In the genomic region with DNA sequence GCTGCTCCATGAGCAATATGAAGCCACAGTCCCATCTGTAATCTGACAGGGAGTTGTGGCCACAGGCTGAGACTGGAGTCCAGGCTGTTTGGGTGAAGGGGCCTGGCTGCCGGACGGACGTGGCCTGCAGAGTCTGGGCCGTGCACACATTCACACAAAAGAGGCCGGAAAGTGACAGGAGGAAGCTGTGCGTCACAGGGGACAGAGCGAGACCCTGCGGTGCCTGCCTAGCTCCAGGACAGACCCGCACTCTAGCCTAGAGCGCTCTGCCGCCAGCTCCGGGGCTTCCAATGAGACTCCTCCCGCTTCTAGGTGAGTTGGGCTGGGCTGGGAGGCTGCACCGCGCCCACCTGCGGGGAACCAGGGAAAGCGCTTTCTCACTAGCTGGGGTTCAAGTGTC, we compare ENCODE assay signal across 8 mouse cellular contexts. TPM values are rescaled to one million over a fixed set of nuclear protein-coding genes. Genes with fewer than 3 reads are reported as not detected.
A peak's percentile ranks its signal among the peaks of the same experiment; 100 is the strongest.
DNase-seq lines count a peak whose midpoint lies in the region; ATAC-seq and TF ChIP-seq lines count a peak whose summit lies in the region.

Adgrl4 (plus strand) TSS at position 195 of the 400 bp plus-strand sequence.

- no peaks in the 10 kb centered on the region for H3K9me3 ChIP-seq in E14TG2a.4 (ENCODE audit: low read length)
- H3K9me3 ChIP-seq in hindbrain, embryonic 13.5 days: no peaks in the 10 kb centered on the region
- H3K9me3 ChIP-seq in stomach, postnatal 0 days (ENCODE audit: control insufficient read depth, low read length): no peaks in the 10 kb centered on the region

- H3K4me1 ChIP-seq in E14TG2a.4 (replicated peaks; ENCODE audit: low read depth, low read length): no peaks in the 10 kb centered on the region; the same call in 1 of the 2 replicates
- H3K4me1 ChIP-seq in hindbrain, embryonic 13.5 days (replicated peaks): peaks cover 7% of the 10 kb centered on the region
- H3K4me1 ChIP-seq in stomach, postnatal 0 days (replicated peaks; ENCODE audit: control insufficient read depth, insufficient read depth): no peaks in the 10 kb centered on the region

- H3K4me2 ChIP-seq in hindbrain, embryonic 13.5 days: peak within 1 kb of the TSS; percentile 54
- peak within 1 kb of the TSS; percentile 44 for H3K4me2 ChIP-seq in stomach, postnatal 0 days (replicated peaks; ENCODE audit: low read depth)

- peak within 1 kb of the TSS; percentile 63 for H3K9ac ChIP-seq in hindbrain, embryonic 13.5 days
- no peak within 1 kb of the TSS for H3K9ac ChIP-seq in stomach, postnatal 0 days (ENCODE audit: low read length)

- no peak within 1 kb of the TSS; the same call in 1 of the 2 replicates for H3K27ac ChIP-seq in hindbrain, embryonic 13.5 days
- peak within 1 kb of the TSS; percentile 56; the same call in 1 of the 2 replicates for H3K27ac ChIP-seq in stomach, postnatal 0 days (replicated peaks)

- H3K27me3 ChIP-seq in E14TG2a.4 (ENCODE audit: insufficient read depth, low read length): peaks cover 20% of the 10 kb centered on the region
- no peaks in the 10 kb centered on the region for H3K27me3 ChIP-seq in hindbrain, embryonic 13.5 days
- no peaks in the 10 kb centered on the region for H3K27me3 ChIP-seq in stomach, postnatal 0 days (ENCODE audit: control insufficient read depth, insufficient read depth, low read length)

- intact Hi-C loops in left cerebral cortex, postnatal 14 days (cut with DNase I): no loop called here

- no peak for TF ChIP-seq CTCF in E14TG2a.4 (conservative IDR thresholded peaks at IDR 0.05; ENCODE audit: low read length)
- 0 out of 2 replicates have a peak, but pooled peaks have one; percentile 8 for TF ChIP-seq CTCF in stomach, postnatal 0 days (IDR thresholded peaks at IDR 0.05; ENCODE audit: low read depth)

- H3K4me3 ChIP-seq in E14TG2a.4 (replicated peaks; ENCODE audit: low read length): peak within 1 kb of the TSS; percentile 17; the same call in 1 of the 2 replicates
- H3K4me3 ChIP-seq in hindbrain, embryonic 13.5 days: peak within 1 kb of the TSS; percentile 29
- peak within 1 kb of the TSS; percentile 23 for H3K4me3 ChIP-seq in stomach, postnatal 0 days (ENCODE audit: low read depth, low read length)

- no peaks in the 10 kb centered on the region for H3K36me3 ChIP-seq in E14TG2a.4 (ENCODE audit: insufficient read depth, low read length)
- no peaks in the 10 kb centered on the region for H3K36me3 ChIP-seq in hindbrain, embryonic 13.5 days
- H3K36me3 ChIP-seq in stomach, postnatal 0 days (ENCODE audit: control insufficient read depth, insufficient read depth, low read length): no peaks in the 10 kb centered on the region

- ATAC-seq in hindbrain, embryonic 13.5 days (ENCODE audit: low FRiP score): 0 out of 2 replicates have a peak, but pooled peaks have one; percentile 10
- ATAC-seq in stomach, postnatal 0 days (ENCODE audit: low FRiP score, low TSS enrichment): peak; percentile 71

- DNase-seq in adrenal gland, postnatal 4 days (ENCODE audit: low spot score in 2 of 2): no peak
- peak; percentile 6 for DNase-seq in gastrocnemius, postnatal 10 days
- DNase-seq in left cerebral cortex, postnatal 14 days (ENCODE audit: low spot score in 2 of 2): no peak
- peak; percentile 51 to 69 for DNase-seq in lung, postnatal 4 days
- DNase-seq in stomach, postnatal 0 days (ENCODE audit: low spot score): peak; percentile 14
- DNase-seq in urinary bladder, adult 18-20 months (ENCODE audit: low spot score in 2 of 2): no peak

- no peak for TF ChIP-seq EP300 in stomach, postnatal 0 days (optimal IDR thresholded peaks at IDR 0.05)

- 2% methylated on average over 17 of the region's 17 CpGs for WGBS in hindbrain, embryonic 13.5 days
- 4% methylated on average over 17 of the region's 17 CpGs for WGBS in stomach, postnatal 0 days

RNA-seq across cellular contexts. Expression of gene Adgrl4, which starts in this region (rescaled TPM):
- total RNA-seq in adrenal gland, postnatal 4 days (2021): 10 to 100 TPM; 41.6 to 41.7 TPM
- total RNA-seq in gastrocnemius, postnatal 10 days (2021): 10 to 100 TPM; 33.1 to 35.9 TPM
- polyA plus RNA-seq in hindbrain, embryonic 13.5 days (2015; fragmentation: Nextera tagmentation; extraction: Ambion mirVana): 12.7 and 13.9 TPM in 2 replicates
- 10 to 100 TPM; 28.9 to 31.7 TPM for total RNA-seq in left cerebral cortex, postnatal 14 days (2021)
- polyA plus RNA-seq in stomach, postnatal 0 days (2015; fragmentation: Nextera tagmentation; extraction: Ambion mirVana): 2.3 and 4.2 TPM in 2 replicates

Comparison
In these comparisons a context has a peak if more than half of its experiments do, and no peak if none do; other contexts are left out.
1. DNase-seq: peak in gastrocnemius, postnatal 10 days (single experiment), lung, postnatal 4 days (2 of 2) and stomach, postnatal 0 days (single experiment); none in adrenal gland, postnatal 4 days (0 of 2), left cerebral cortex, postnatal 14 days (0 of 2) and urinary bladder, adult 18-20 months (0 of 2).
2. Peak in every context shown above with its lines, with median percentiles within 50 percentile points of each other: H3K4me3 ChIP-seq.